Mouse (Mus musculus) cerebellum, postnatal 36 days (tissue): ENCODE measurements around the gene Dock2.

Source experiments
- DNase-seq, 2 experiments: peaks; one replicate each; pipeline ENCODE4 v3.0.0; 2021 to 2022; ENCODE audit warnings: mixed read lengths in 2 of 2

The Dock2 gene

DNA sequence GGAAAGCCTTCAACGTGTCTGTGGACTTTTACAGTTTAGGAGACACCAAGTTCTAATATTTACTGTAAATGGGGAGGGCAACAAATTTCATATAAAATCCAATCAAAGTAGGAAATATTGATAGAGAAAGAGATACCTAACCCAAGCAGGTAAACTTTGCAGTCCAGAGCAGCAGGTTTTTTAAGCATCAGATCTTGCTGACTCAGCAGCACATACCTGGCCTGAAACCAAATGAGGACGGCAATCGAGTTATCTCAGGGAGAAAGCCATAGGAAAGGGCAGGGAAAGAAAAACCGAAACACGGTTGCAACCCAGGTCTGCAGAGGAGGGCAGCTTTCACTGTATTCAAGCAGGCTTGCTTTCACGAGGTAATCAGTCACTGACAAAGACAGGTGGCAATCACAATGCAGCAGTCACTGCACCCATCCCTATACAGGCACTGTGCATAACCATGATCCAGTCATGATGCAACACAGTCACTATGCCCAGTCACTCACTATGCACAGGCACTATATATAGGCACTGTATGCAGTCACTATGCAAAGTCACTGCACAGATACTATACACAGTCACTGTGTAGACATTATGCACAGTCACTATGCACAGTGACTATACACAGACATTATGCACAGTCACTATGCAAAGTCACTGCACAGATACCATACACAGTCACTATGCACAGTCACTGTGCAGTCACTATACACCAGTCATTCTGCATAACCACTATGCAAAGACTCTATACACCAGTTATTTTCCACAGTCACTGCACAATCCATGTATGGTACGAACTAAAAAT is 258.4 kb downstream of the Dock2 start:
- no peak for DNase-seq

DNA sequence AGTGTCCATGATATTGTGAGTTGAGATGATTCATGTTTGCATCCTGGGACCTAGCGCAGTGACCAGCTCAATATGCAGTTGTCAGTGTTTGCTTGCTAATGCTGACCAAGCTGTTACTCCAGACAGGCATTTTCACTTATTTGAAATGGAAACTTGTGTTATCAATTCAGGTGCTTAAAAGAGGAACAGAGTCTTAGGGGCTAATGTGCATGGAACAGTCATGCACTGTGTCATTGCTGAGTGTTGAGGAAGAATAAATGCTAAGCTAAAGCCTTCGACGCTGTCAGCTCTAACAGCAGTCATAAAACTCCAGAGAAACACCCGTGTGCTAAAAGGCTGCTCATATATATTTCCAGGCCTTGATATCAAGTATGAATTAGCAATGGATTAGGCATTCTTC is 259.1 kb downstream of the Dock2 start:
- no peak for DNase-seq

DNA sequence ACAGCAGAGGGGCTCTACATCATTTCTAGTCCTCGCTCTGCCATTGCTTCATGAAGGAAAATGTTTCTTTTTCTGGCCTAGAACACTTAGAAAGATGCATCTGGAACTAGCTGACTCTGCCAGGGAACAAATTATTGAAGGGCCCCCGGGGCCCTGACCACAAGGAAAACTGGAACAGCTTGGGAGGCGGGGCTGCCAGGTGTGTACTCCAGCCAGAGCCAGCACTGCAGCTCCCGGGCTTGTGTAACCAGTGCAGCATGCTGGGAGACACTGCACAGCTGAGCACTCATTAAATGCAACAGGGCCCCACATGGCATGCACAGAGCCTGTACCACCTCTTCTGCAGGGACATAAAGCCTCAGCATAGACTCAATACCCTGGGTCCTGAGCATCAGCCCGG is 265.1 kb downstream of the Dock2 start:
- DNase-seq = peak in 1 of 2 experiments; percentile 2

DNA sequence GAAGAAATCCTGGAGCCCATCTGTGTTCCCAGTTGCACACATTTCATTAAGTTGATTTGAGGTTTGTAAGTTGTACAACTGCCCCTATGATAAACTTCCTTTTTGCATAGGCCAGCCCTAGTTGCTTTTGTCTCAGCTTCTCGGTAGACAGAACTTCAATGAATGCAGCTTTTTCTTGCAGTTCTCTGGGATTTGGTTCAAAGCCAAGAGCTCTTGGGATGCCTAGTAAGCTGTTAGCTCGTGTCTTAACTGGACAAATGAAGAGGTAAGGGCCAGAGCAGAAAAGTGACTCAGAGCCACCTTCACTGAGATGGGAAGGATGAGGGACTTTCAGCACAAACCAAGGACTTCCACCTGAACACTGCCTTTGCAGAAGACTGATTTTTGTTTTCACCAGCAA is 266.7 kb downstream of the Dock2 start:
- no peak for DNase-seq

DNA sequence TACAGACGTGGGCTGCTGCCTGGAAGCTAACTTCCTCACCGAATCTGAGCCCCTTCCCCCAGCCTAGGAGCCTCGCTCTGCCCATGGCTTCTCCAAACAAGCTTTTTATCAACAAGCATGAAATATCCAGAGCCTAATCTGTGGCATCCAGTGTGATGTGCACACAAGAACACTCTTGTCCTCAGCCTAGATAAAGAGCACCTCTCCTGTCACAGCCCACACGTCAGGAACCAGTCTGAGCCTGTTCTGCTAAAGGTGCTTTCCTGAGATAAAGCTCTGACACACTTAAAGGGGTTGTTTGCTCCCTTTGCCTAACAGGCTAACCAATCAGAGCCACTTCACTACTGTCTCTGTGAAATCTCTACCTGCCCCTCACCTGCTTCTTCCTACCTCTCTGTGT is 268.4 kb downstream of the Dock2 start:
- no peak for DNase-seq

DNA sequence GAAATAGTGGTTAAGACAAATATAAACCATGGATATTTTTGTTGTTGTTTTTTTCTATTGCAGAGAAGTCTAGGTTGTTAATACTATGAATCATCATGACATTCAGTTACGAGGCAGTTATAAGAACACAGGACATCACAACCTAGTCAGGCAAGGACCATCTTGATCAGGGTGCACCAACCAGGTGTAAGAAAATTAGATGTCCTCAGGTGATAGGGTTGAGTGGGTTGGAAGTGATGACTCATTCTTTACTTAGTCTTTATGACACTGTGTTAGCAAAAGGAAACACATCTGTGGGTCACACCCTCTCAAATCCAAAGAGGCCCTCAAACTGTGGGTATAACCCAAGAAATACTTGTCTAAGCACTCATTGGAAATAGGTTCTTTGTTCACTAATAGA is 277.3 kb downstream of the Dock2 start:
- DNase-seq = no peak

DNA sequence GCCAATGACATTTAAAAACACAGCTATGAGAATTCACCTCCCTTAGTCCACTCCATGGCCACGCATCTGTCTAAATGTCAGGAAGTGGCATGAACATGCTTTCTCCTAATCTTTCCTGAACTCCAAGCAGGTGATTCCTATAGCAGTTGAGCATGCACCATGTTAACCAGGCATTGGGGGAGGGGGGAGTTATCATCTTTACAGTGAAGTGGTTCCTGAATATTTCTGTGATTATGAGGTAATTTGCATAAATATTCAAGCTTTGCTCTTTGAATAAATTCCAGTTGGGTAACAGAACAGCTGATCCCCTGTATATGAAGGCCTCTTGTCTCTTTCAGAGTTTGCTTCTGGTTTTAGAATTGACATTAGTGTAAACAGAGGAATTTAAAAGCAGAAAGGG is 284.0 kb downstream of the Dock2 start:
- DNase-seq = no peak

DNA sequence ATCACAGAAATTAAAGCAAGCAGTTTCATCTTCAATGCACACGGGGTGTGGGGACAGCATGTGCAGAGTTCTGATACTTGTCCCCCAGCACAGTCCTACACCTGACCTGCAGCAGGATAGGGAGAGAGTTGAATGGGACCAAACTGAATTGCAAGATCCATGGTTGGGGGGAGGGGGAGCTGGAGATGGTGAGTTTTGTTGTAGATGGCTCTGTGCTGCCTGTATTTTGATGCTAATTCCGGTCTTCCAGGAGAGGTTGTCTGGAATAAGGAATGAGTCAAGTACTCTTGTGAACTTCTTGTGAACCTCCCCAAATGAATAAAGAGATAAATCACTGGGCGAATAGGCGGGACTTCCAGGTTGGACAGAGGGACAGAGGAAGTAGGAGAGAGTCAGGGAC is 289.0 kb downstream of the Dock2 start:
- no peak for DNase-seq

DNA sequence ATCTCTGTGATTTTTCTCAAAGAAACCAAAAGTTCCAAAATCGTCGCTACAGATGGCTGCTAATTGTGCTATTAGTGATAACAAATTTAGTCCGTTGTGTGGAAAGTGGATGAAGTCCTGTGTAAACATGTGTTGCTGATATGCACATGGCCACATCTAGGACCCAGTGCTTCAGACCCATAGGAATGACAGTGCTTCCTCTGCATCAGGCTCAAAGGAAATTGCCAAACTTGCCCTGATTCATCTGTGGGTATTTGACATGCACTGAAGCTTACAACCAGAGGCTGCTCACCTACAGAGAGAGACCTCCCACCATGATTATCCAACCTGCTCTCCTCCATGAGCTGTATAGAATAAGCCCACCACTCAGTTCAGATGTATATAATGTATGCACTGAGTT is 290.7 kb downstream of the Dock2 start:
- no peak for DNase-seq

DNA sequence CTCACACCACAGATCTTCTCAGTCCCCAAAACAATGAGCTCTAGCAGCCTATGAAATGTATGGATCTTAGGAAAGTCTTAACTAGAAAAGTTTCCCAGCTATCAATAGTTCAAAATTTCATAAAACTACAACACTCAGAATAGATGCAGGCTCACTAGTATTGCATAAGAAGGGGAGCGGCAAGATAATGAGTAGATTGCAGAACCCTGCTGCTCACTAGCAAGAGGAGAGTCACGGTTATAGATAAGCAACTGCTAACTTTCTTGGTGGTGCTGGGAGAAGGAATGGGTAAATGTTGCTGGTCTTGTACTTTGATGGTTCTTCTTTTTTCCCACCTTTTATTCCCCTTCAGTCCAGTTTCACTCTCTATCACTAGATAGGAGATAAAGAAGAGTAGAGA is 291.5 kb downstream of the Dock2 start:
- no peak for DNase-seq

DNA sequence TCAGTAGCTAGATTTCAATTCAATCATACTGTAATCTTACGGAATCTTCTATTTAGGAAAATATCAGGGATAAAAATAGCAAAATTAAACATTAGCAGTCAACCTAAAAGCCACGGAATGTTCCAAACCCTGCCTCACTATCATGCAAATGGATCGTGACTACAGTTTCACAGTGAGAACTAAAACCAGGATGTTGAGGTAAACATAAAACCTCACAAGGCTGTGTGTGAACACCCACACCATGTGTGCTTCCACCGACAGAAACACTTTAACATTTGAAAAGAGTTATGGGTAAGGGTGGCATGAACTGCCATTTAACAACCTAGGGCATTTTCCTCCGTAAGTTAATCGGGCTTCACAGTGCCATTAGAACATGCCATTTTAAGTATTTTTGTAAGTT is 294.1 kb downstream of the Dock2 start:
- DNase-seq = no peak

DNA sequence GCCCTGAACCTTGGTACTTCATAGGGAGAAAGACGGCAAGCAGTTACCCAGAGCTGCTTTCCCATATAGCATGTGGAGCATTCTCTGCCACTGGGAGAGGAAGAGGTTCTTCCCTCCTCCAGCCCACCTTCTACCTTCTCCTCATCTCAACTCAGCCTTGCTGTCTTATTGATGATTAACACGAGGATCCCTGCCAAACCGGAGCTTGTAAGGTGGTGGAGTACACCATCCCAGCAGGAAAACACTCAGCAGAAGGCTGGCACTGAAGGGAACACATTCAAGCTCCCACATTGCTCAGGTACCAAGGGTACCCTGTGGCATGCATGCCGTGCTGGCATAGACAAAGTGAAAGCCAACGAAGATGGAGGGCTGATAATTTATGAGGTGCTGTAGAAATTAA is 304.4 kb downstream of the Dock2 start:
- DNase-seq = no peak

DNA sequence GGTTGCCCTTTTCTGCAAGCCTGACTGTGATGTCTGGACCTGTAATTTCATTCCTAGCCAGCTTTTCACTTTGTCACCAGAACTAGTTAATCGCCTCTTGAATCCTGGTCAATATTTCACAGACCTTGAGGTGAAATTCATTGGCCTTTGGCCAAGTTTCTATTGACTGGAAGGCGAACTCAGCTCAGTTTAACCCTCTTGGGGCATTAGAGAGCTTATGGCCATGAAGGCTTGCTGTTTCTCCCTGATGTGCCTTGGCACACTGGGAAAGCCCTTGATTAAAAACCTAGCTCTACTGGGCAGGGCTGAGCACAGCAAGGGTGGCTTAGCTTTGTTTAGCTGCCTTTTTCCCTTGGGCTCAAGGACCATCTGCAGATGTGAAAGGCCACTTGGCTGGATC is 313.9 kb downstream of the Dock2 start:
- no peak for DNase-seq

DNA sequence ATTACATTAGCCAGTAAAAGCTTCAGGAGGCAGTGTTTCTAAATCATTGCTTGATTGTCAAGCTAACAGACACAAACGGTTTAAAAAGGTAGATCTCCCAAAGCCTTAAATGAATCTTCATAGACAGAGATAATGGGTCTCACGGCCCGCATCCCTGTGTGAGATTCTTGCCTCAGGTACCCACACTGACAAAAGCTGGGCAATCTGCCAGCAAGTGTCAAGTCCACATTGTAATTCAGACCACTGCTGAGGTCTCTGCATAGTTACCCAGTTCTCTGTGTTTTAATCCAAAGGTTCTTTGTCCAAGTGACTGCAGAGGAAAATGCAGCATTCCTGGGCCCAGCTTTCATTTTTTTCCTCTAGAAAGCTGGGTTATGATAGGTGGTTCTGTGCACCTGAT is 315.1 kb downstream of the Dock2 start:
- no peak for DNase-seq

DNA sequence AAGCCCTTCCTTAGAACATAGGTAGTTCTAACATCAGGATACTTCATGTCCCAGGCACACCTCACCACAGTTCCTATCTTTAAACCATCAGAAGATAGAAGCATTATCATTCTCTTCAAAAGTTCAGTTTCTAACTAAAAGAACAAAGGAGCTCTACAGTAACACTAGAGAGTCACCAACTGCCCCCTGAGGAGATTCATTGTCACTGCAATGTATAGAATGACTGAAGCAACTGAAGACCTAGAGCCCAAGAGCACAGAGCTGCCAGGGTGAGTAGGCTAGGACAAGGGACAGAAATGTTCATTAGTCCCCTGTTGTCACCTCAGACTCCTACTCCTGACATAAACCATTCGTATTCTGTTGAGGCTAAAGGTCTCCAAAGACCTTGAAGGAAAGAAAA is 316.6 kb downstream of the Dock2 start:
- no peak for DNase-seq

DNA sequence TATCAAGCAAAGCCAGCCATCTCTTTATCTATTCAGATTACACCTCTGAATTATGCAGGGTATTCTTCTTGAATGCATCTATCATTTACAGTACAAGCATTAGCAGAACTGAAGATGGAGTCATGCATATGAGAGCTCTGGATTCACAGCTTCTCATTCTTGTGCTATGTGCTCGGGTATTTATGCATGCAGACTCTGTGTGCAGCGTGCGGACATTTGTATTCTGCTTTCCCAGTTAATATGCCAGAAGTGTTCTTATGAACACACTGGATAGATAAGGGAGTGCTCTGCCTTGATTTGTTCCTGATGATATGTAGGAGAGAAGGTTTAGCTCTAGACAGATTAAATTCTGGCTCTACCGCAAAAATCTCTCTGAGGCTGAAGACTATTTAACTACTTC is 333.7 kb downstream of the Dock2 start:
- no peak for DNase-seq

DNA sequence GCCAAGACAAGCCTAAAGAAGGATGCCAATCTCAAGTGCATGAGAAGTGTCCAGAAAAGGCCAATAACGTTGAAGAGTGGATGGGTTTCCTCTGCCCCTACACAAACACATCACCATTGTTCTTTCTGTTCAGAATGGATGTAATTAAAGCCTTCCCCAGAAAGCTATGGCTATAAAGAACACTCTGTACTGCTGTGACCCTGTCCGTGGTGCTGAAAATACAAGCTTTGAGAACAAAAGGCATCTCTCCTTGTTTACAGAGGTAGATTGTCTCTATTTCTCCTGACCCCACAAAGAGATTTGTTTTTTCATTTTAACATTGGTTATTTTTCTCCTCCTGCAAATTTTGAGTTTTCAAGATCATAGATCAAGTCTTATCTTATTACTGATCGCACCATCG is 335.8 kb downstream of the Dock2 start:
- no peak for DNase-seq

DNA sequence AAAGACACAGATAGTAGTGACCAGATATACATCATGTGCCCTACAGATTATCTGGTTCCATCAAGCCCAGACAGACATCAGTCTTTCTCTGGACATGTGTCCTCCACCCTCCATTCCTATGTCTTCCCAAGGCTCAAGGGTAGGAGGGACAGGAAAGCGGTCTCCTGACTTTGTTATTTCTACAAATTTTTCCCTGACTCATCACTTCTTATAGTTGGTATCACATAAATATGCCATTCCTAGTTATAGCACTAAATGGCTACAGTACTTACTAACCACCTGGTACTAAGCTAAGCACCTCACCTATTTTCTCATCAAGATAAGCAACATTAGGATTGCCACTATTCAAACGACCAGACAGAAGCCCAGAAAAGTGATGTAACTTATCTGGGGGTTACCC is 345.3 kb downstream of the Dock2 start:
- no peak for DNase-seq

DNA sequence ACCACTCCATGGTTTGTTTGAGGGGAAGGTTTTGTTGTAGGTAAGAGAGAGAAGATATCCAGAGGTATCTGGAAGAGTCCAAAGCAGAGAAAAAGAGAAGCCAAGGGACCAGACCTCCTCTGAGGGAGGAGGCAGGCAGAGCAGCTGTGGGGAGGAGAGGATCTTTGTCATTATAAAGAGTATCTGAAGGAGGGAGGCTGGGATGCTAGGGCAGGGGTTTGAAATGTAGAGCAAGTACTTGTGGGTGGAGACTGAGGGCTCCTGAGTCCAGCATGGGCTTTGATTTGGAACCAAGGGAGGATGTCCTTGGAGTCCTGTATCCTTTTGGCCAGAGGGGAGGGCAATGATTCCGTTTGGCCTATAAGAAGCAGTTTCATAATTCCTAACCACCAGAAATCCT is 346.2 kb downstream of the Dock2 start:
- DNase-seq = no peak

DNA sequence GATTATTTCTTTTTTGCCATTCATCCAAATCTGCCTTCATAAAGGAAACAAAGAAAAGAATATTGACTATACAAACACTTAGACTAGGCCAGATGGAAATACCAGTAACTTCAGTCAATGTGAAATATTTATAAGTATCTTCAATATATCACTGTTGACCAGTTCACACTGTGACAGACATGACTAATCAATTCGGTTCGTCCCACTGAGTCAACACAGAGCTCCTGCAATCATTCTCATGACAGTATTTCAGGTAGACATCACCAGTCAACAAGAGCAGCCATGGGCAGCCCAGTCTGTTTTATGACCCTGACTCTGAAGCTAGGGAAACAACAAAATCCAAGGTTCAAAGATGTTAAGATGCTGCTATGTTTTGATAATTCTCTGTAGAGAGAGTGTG is 351.7 kb downstream of the Dock2 start:
- no peak for DNase-seq

DNA sequence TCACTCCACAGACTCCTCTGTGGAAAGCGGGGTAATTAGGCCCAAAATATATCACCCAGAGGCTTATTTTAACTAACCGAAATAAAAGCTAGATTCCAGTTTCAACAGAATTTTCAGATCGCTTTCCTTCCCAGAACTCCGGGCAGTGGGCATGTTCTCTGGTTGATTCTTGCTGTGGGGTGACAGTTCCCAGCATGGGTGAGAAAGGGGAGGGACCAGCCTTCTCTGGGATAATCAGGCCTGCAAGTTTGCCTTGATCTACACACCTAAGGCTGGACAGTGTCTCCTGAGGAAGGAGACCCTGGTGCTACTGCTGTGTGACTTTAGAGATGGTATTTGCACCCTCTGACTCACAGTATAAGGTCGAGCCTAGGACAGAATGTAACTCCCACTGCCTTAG is 352.3 kb downstream of the Dock2 start:
- no peak for DNase-seq

DNA sequence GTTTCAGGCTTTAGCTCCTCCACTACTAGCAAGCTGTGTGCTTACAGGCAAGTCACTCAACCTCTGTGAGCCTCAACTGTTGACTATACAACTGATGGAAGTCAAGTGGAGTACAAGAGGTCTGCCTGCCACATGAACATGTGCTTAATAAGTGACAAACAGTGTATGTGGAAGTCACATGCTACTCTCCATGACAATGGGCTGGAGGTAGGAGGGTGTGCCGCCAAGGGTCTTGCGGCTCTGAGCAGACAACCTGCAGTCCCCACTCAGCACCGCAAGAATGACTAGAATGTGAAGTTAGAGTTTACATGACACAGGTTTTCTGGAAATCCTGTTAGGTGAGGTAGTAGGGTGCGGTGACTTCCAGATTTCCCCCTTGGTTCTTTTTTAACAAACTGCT is 352.8 kb downstream of the Dock2 start:
- DNase-seq = no peak

DNA sequence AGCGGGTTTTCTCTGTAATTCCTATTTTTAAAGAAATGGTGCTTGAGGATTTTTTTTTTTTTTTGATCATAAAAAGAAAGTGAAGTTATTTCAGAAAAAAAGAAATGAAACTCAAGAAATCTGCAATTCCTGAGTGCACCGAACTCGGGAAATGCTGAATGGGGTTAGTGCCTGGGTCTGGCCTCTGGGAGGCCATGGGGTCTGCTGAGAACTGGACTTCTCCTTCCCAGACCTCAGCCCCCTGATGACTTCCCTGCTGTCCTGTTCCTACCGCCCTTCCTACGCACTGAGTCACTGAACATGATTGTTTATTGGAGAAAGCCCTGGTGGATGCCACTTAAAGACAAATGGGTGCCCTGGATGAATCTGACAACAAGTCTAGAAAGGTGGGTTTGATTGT is 356.5 kb downstream of the Dock2 start:
- DNase-seq = no peak

DNA sequence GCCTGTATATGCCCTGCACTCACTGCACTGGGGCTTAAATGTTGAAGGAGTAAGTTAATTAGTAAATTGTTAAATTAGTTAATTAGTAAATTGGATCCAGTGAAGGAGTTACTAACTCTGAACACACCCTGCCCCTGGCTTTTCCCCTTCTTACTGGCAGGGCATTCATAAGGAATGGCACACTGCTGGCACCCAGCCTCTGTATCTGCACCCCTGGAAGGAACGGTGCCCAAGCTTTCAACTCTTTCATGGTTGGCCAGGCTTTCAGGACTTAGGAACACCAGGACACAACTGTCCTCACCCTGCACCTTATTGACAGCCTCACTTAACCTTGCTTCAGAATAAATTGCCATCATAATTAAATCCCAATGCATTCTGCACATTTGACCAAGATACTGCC is 359.1 kb downstream of the Dock2 start:
- no peak for DNase-seq

DNA sequence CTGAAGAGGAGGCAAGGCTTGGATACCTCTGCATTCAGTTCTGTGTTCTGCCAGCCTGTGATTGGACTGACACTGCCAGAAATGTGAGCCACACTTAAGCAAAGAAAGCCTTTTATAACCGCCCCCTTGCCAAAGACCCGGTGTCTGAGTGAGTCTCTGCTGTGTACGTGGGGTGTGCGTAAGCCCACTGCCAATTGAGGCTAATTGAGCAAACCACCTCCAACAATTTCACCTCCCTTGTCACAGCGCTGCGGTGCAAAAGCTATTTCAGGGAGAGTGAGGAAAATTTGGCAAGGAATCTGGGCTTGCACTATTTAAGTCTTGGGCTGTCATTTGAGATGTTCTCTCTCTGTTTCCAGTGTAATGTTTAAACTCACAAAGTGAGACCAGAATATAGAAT is 362.6 kb downstream of the Dock2 start:
- no peak for DNase-seq

DNA sequence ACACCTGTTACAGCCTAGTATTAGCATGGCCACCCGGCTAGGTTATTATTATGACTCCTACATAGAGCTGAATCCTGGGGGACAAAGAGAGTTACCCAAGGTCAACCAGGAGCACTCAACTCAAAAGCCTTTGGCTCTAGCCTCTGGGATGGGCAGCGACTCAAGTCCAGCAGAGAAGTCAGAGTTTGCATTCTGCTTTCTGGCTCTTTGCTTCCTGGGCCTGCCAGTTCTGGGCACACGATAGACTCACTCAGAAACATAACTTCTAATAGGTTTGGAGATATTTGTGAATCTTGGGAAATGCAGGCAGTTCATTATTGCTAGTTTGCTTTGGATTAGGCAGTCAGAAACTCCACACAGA is 367.1 kb downstream of the Dock2 start:
- no peak for DNase-seq
